Mouse (Mus musculus): ENCODE measurements around the gene Nutf2.
A peak's percentile ranks its signal among the peaks of the same experiment; 100 is the strongest.
"Not testable (repeated sequence)": the region's sequence is repeated elsewhere in the genome, so short reads cannot be mapped to it uniquely, and the experiment has no call there.

Nutf2 gene

DNA sequence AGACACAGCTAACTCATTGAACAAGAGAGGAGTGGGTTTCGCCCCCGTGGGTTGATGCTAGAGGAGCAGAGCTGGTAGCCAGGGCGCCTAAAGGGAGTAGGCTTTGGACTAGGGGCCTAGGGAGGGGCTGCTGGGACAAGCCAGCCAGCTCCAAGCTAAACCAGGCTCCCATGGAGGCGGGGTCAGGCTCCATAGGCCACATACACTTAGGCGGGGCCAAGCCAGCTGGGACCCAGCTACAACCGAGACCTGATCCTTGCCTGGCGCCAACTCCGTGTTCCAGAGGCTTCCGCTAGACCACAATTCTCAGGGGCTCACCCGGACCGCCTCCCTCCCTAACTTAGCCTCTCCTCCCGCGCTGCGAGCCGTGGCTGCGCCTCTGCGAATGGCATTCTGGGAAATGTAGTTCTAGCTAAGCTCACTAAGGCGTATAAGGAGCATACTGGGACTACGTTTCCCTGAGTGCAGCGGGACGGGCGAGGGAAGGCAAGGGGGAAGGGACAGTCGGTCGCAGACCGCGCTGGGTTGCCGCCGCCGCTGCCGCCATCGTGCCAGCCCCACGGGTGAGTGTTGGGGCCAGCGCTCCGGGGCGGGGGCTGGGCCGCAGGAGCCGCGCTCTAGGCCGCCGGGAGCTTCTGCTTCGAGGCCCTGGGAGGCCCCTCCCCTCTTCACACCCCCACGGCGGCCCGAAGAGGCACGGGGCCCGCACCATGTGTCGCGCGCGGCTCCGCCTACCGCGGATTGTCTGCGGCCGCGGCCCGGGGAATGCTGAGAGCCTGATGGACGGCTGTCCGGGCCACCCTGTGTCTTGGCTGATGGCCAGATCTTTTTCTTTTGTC lies at the start of gene Nutf2:
Nutf2 (plus strand) TSS at position 438 of the 839 bp plus-strand sequence.
- DNase-seq (ENCODE audit: low spot score): peak; percentile 77

DNA sequence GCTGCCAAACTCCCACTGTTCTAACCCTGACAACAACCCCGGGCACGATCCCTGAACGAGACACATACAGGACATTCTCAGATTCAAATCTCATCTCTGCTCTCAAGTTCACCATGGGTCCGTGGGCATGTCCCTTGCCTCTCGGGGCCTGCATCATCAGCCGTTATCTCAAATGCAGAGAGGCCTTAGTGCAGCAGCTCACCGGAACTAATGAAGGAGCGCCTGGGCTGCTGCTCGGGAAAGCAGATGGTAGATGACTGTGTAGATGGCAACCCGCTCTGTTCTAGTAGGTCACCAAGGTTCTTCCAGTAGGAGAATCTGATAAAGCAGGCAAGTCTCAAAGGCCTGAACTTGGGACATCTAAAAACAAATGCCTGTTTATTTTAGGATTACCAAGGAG lies 49.3 kb upstream of the Nutf2 start:
- no peak for DNase-seq (ENCODE audit: low spot score)

DNA sequence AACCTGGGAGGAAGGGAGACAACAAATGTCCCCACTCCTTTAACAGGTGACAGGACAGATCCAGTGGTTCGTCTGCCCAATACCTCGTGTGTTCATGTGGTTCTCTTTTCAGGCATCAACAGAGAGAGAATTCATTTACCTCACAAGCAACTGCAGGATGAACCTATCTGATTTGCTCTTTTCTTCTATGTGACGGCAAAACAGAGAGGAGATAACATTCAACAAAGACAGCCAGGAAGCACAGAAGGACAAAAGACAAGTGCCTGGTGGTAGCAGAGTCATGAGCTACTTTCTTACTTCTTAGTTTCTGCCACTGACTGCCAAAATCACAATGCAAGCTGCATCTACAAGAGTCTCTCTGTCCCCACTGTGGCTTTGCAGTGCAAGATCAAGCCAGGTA lies 48.8 kb upstream of the Nutf2 start:
- DNase-seq (ENCODE audit: low spot score): no peak

DNA sequence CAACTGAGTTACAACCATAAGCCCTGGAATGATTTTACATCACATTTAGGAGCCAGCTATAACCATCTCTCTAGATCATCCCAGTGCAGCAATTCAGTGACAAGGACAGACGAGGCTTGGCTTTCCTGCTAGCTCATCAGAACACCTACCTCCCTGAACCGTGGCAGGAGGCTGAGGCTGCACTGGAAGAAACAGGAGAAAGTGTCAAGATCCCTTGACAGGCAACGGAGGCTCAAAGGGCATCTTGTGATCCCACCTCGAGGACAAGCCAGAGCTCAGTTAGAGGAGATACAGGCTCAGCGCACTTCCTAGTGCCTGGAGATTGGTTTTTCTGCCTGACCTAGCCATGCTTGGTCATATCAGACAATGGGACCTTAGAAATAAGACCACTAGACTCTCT lies 47.9 kb upstream of the Nutf2 start:
- DNase-seq (ENCODE audit: low spot score): no peak

DNA sequence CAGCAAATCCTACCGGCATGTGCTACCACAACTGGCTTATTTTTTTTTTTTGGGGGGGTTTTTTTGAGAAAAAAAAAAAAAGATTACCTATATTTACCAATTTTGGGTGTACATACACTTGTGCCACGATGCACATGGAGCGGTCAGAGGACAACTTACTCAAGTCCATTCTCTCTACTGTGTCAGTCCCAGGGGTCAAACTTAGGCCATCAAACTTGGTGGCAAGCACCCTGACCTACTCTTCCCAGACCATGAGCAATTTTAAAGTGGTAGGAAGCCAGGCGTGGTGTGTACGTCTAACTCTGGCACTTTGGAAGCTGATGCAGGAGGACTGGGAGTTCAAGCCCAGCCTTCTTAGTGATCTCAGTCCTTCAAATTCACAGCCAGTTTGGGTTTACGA lies 47.1 kb upstream of the Nutf2 start:
- DNase-seq (ENCODE audit: low spot score): no peak

DNA sequence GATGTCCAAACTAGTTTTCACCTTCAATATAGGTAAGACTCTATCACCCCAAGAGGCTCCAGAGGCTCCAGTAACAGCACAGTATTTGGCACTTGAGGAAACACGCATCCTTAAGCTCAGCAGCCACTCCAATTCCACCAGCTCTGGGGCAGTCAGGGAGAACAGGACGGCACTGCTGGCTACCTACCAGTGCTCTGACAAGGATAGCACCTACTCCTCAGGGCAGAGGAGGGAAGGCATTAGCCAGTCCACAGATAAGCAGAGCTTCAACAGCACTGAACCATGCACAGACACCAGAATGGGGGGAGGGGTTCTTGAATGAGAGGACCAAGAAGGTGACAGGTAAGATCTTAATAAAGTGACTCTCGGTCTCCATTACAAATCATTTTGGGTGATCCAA lies 40.7 kb upstream of the Nutf2 start:
- no peak for DNase-seq (ENCODE audit: low spot score)

DNA sequence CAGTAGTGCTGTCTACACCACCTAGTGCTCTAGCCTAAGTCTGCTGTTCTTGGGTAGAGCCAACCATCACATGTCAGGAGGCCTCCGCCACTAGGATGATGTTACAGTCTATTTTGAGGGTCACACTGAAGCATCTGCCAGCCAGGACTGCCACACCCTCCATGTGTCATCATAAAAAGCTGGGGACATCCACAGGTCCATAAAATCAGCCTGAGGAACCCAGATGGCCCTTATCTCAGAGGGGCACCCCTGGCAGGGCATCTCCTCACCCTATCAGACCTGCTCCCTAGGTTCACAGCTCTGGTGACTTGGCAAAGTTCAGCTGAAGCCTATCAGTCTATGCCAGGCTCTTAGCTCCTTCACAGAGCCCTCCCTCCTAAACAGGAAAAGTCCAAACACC lies 39.5 kb upstream of the Nutf2 start:
- no peak for DNase-seq (ENCODE audit: low spot score)

DNA sequence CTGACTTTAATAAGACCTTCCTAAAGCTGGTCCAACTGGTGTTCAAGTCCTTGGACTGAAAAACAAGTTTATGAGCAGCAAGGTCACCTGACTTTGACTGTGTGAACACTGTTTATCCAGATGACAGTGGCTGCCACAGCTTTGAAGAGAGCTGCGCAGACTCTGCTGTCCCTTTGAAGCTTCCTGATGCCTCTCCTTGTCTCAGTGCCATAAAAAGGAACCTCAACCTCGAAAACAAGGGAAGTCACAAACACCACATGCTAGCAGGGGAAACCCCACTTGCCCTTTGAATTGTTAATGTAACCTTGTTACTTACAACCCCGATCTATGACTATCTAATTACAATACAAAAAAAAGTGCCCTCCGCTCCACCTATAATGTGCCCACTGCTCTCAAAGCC lies 34.9 kb upstream of the Nutf2 start:
- DNase-seq (ENCODE audit: low spot score): no peak

DNA sequence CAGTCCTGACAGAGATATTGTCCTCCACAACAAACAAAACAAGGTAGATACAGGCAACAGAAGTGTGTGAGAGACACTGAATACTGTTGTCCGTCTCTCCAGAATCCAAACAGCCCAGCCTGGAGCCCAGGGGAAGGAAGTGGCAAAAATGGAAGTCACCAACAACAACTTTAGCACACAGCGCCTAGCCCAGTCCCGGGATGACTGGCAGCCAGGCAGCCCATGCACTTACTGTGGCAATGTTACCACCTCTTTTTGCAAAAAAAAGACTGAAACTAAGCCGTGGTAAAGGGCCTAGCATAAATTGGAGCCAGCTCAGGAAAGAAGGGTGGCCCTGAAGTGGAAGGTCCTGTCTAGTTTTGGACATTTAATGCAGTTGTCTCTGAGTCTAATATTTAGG lies 34.0 kb upstream of the Nutf2 start:
- DNase-seq (ENCODE audit: low spot score): no peak

DNA sequence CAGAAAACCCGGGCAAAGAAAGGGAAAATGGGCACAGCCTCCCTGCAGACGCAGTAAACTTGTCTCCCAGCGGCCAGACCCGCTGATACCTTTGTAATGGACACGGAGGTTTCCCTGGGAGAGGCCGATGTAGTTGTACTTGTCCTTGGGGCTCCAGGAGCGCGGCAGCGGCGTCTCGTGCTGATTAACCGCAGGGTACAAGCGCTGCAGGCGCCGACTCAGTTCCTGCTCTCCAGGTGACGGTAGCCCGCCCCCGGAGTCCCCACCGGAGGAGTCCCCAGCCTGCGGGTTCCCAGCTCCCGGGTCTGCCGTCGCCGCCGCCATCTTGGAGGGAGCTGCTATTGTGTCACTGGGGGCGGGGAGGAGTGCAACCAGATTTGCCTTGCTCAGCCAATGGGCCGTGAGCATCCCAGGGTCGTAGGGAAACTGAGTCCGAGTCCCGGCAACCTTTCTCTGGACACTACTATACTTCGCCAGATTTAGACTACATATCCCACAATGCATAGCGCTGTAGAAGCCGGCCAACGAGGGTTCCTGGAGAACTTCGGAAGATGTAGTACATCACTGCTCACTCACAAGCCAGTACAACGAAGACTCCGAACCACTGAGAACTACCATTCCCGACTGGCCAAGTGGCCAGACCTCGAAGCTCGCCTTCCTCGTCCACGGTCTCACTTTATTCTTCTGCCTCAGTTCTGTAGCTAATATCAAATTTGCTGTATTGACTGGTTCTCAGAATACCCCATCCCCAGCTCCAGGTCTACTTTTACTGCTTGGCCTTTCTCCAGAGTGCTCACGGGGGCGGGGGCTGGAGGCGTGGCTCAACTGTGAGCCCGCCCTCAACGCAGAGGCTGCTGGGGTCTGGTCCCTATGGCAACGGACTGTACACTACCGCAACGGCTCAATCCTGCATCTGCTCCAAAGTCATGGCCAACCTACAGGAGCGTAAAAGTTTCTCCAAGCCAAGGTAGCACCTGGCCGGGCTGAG lies 33.2 kb upstream of the Nutf2 start, which contains the start of the genes Ranbp10 and Tsnaxip1:
Ranbp10 (minus strand) TSS at position 490 of the 988 bp plus-strand sequence.
Tsnaxip1 (plus strand) TSS at position 871 of the 988 bp plus-strand sequence.
- DNase-seq (ENCODE audit: low spot score): peak; percentile 87

DNA sequence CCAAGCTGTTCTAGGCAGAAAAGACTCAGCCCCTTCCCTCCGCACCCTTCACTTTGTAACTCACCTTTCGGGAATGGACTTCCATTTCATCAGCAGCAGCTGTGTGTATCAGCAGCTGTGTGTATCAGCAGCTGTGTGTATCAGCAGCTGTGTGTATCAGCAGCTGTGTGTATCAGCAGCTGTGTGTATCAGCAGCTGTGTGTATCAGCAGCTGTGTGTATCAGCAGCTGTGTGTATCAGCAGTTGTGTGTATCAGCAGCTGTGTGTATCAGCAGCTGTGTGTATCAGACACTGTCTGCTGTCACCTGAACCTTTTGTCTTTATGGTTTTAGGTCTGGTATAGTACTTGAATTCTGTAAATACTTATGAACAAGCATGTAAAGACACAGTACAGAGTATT lies 26.6 kb upstream of the Nutf2 start:
- DNase-seq (ENCODE audit: low spot score): not testable (repeated sequence)

DNA sequence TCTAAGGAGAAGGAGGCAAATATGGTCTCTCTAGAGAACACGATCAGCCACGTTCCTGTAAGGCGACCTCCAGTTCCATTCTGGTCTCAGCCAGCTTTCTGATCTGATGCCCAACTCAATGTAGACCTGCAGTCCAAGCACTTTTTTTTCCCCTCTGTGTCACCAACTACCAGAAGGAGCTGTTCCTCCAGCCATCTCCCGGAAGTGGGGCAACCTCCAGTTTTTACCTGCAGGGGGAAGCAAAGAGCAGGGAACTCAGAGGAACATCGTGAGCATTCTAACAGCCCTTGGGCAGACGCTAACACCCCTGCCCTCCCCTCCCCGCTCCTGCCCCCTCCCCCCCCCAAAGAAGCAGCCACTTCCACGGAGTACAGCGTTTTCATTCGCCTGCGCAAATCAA lies 25.1 kb upstream of the Nutf2 start:
- DNase-seq (ENCODE audit: low spot score): peak; percentile 62

DNA sequence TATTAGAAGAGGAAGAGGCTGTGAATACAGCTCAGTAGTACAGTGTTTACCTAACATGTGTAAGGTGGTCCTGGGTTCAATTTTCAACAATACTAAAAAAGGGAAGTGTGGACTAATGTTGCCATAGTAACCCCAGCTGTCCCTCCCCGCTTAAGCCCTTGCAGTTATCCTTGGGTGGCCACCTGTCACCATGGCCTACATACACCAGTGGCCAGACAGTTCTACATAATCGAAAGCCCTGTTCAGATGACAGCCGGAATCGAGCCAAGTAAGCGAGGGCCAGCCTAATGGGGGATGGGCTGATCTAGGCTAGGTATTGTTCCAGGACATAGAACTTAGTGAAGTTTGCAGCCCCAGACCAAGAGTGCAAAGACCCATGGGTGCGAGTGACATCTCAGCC lies 23.4 kb upstream of the Nutf2 start:
- no peak for DNase-seq (ENCODE audit: low spot score)

DNA sequence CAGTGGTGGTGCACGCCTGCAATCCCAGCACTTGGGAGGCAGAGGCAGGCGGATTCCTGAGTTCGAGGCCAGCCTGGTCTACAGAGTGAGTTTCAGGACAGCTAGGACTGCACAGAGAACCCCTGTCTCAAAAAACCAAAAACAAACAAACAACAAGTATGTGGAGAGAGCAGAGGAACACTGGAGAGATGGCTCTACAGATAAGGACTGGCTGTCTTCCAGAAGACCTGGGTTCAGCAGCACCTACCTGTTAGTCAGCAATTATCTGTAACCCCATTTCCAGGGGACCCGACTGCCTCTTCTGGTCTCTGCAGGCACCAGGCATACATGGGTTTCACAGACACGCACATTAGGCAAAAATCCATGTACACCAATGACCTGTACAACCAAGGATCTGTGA lies 21.2 kb upstream of the Nutf2 start:
- no peak for DNase-seq (ENCODE audit: low spot score)

DNA sequence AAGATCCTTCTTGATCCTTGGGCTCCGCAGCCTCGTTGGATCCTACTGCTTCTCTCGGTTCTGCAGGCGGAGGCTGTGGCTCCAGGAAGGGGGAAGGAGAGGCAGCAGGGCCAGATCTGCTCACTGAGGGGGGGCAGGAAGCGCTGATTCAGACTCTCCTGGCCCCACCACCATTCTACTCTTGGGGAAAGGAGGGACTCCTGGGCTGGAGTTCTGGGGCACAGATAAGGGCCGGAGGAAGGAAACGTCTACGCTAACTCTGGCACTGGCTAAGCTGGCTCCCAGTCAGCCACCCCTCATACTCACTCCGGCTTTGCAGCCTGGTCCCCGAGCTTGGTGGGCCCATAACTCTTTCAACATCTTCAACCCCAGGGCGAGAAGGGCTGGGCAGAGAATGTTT lies 13.7 kb upstream of the Nutf2 start:
- no peak for DNase-seq (ENCODE audit: low spot score)

DNA sequence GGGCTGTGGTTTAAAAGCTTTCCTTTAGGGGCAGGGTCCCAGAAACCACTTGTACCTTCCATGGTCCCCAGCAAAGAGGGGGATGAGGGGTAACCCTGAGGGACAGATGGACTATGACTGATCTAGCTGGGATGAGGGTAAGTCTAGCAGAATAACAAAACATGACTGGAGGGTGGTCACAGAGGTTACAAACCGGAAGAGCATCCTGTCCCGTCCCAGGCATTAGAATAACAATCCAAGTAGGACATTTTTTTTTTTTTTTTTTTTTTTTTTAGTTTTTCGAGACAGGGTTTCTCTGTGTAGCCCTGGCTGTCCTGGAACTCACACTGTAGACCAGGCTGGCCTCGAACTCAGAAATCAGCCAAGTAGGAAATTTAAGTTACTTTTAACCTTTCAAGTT lies 10.4 kb upstream of the Nutf2 start:
- DNase-seq (ENCODE audit: low spot score): no peak

DNA sequence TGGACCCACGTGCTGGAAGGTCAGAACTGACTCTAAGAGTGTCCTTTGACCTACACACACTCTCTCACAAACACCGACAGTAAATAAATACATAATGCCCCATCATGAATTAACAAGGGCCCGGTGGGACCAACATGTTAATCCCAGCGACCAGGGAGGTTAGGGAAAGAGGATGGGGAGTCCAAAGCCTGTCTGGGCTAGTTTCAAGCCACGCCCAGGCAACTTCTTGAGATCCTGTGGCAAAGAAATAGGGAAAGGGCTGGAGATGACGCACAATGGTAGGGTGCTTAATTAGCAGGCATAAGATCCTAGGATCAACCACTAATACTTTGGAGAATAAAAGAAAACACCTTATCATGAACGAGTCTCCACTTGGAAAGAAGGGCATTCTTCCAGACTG lies 9.8 kb upstream of the Nutf2 start:
- DNase-seq (ENCODE audit: low spot score): no peak

DNA sequence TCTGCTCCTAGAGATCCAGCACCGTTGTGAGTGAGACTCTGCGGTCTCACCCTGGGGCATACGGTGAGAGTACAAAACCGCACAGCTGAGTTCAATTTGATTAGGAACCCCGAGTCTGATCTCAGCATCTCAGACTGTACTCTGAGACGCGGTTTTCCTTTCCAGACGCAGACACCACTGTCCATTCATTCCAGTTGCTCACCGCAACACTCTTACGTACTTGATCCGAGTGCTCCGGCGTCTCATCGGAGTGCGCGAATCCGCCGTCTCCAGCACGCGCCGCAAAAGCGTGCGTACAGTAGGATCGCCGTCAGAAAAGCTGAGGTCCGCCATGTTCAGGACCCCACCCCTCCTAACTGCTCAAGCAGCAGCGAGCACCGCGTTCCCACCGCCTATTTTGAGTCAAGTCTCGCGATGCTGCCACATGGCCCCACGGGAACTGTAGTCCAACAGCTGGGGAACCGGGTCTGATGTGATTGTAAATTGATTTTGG lies 8.7 kb upstream of the Nutf2 start:
- peak; percentile 82 for DNase-seq (ENCODE audit: low spot score)

DNA sequence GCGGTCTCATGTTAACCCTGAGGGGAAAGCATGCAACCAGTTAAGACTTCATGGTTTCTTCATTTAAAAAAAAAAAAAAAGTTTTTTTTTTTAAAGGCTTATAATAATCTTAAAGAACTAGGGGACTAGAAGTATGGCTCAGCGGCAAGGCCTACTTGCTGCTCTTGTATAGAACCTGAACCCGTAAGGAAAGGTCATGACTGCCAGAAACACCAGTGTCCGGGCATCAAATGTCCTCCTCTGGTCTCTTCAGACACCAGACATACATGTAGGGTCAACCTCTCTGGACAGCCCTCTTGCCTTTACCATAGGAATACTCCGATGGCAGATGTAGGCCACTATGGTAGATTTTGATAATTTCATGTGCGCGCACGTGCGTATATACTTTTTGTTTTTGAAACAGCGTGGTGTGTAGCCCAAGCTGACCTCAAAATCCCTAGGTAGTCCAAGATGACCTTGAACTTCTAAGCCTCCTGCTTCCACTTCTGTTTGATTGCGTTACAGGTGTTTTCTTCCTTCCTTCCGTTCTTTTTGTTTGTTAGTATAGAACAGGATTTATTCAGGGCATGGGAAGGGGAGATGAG lies 8.1 kb upstream of the Nutf2 start:
- DNase-seq (ENCODE audit: low spot score): no peak

DNA sequence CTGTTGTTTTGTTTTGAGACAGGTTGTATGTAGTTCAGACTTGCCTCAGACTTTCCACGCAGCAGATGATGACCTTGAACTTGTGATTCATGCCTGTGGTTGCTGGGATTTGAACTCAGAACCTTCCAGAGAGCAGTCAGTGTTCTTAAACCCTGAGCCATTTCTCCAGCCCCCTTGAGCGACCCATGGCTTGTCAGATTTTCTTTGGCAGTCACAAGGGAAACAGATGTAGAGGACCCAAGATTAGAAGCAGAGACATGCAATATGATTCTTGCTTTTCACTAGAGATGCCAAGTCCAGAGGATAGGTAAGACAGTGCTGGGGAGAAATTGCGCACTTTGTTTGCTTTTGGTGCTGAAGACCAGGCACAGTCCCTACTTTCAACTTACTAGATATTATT lies 7.2 kb upstream of the Nutf2 start, which contains the start of gene Cenpt:
Cenpt (minus strand) TSS at position 101 of the 400 bp plus-strand sequence.
- DNase-seq (ENCODE audit: low spot score): no peak

DNA sequence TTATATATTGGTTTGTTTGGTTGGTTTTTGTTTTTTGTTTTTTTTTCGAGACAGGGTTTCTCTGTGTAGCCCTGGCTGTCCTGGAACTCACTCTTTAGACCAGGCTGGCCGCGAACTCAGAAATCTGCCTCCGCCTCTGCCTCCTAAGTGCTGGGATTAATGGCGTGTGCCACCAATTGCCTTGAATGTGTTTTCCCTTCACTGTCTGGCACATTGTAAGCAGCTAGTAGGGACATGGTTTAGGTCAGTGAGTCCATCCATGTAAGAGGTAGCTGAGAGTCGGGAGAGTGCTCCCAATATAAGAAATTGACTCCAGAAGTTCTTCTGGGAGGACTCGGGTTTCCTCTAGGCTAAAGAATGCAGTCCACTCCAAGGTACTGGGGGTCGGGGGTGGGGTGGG lies 6.1 kb upstream of the Nutf2 start:
- DNase-seq (ENCODE audit: low spot score): no peak

DNA sequence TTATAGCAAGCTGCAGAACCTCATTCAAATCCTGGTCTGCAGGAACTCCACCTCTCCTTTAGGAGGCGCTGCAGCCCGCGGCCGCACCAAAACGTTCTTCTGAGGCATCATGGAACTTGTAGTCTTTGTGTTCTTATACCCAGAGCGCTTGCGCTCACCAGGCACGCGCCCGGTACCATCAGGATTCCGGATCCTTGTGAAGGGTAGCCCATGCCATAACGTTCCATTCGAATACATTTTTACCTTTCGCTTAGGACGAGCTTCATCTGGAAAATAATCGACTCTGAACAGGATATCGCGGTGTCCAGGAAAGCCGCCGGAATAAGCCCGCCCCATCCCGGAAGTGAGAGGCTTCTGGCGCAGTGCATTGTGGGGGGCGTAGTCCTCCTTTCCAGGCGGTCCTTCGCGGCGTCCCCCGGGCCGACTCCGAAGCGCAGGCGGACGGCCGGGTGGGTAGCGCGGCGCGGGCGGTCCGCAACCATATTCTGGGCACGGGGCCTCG lies 5.6 kb upstream of the Nutf2 start, which contains the start of gene Thap11:
Thap11 (plus strand) TSS at position 418 of the 502 bp plus-strand sequence.
- peak; percentile 82 for DNase-seq (ENCODE audit: low spot score)

Measured in ovary, postnatal 14 days (tissue).